Mouse (Mus musculus) intestine, embryonic 15.5 days (tissue): ENCODE measurements around the gene Evi2b. TPM values are rescaled to one million over a fixed set of nuclear protein-coding genes. Genes with fewer than 3 reads are reported as not detected.
A peak's percentile ranks its signal among the peaks of the same experiment; 100 is the strongest.

Experiments used
- ATAC-seq: fragments of 200-750 bp; cut with Nextera tagmentation; 2 replicates; pipeline ENCODE4 v1.8.0; 2017; ENCODE audit warnings: moderate TSS enrichment, moderate library complexity
- H3K27ac ChIP-seq: fragments of 300-500 bp; sonication (generic); 2 replicates; pipeline ENCODE4 v1.5.1; 2015; ENCODE audit warnings: mild to moderate bottlenecking, inconsistent platforms
- H3K27me3 ChIP-seq: fragments of 300-500 bp; sonication (generic); replicated peaks from 2 replicates; pipeline ENCODE4 v1.6.1; 2015; ENCODE audit warnings: inconsistent platforms
- H3K36me3 ChIP-seq: fragments of 300-500 bp; sonication (generic); 2 replicates; pipeline ENCODE4 v1.6.1; 2015; ENCODE audit warnings: inconsistent platforms
- H3K4me1 ChIP-seq: fragments of 300-500 bp; sonication (generic); replicated peaks from 2 replicates; pipeline ENCODE4 v1.6.1; 2015; ENCODE audit warnings: inconsistent platforms
- H3K4me2 ChIP-seq: fragments of 300-500 bp; sonication (generic); replicated peaks from 2 replicates; pipeline ENCODE4 v1.6.1; 2015; ENCODE audit warnings: mild to moderate bottlenecking, inconsistent platforms
- H3K4me3 ChIP-seq: fragments of 300-500 bp; sonication (generic); replicated peaks from 2 replicates; pipeline ENCODE4 v1.5.1; 2015; ENCODE audit warnings: inconsistent platforms
- H3K9ac ChIP-seq: fragments of 300-500 bp; sonication (generic); 2 replicates; pipeline ENCODE4 v1.6.1; 2015; ENCODE audit warnings: inconsistent platforms
- H3K9me3 ChIP-seq: fragments of 300-500 bp; sonication (generic); 2 replicates; pipeline ENCODE4 v1.6.1; 2016; ENCODE audit warnings: inconsistent platforms
- WGBS: fragments of 180-500 bp; shearing (Covaris S2); methylation state at CpG from one replicate; pipeline ENCODE4 v1.1.7; 2015; 5-methylcytosine and 5-hydroxymethylcytosine counted together
- polyA plus RNA-seq: library from polyadenylated mRNA; unstranded; fragments of >200 nt; fragmentation: Nextera tagmentation; extraction: Ambion mirVana; gene quantifications from 2 replicates; pipeline ENCODE4 v1.2.1, GENCODE M21; 2015

Gene Evi2b
- 0.42 and 1.2 TPM in 2 replicates for polyA plus RNA-seq

DNA sequence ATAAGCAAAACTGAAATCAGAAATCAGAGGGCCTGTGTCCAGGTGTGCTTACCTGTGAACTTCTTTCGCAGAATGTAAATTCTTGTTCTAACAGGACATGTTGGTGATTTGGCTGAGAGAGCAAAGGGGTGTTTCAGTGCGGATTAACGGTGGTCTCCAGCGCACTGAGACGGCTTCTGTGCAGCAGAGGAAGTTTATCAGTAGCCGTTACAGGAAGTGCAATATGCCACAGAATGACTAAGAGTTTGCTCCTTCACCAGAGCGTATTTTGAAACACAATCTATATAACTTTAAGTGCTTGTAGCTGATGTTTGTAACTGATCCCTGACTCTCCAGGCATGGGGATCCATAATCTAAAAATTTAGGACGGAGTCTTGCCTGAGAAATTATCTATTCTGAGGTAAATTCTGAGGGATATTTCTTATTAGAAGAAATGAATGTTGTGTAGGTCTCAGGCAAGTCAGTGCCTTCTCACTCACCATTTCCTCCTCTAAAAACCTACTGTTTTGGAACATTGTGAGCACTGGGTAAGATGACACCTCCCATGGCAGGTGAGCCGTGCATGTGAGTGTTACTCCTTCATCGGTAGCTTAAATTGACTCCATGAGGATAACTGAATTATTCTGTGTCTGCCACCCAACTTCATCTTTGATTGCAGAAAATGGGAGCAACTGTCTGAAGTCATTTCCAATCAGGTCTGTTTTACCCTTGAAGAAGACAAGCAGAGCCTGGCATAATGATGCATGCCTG, at the start of gene Evi2b:
Gene Evi2b, minus strand, starts transcription at position 203 of the 750 bp plus-strand sequence.
- H3K27ac ChIP-seq, result no peak within 1 kb of the TSS
- no peak within 1 kb of the TSS for H3K9ac ChIP-seq
- WGBS, result 66% methylated on average over 10 of the region's 10 CpGs
- no peak within 1 kb of the TSS for H3K4me2 ChIP-seq
- no peaks in the 10 kb centered on the region for H3K36me3 ChIP-seq
- H3K4me1 ChIP-seq, result no peaks in the 10 kb centered on the region
- no peaks in the 10 kb centered on the region for H3K9me3 ChIP-seq
- H3K27me3 ChIP-seq, result no peaks in the 10 kb centered on the region
- H3K4me3 ChIP-seq, result no peak within 1 kb of the TSS
- no peak for ATAC-seq

DNA sequence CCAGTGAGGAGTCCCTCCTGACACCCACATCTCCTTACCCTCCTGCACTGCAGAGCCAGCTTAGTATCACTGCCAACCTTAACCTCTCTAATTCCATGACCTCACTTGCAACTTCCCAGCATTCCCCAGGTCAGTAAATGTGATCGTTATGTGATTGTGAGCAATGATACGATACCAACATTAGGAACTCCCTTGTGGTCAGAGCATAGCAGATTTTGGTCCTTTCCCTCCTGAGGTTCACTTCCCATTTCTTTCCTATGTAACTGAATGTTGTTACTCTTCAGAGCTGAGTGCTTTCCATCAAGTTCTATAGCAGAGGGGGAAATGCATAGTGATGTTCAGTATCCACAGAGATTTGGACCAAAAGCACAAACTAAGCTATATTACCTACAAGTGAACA, 46.8 kb upstream of the Evi2b start:
- Histone ChIP-seq H3K4me1 (no peaks in the 10 kb centered on the region), H3K4me3 (no peak overlapping the region), H3K4me2 (no peak overlapping the region), H3K27me3 (no peaks in the 10 kb centered on the region), H3K9me3 (no peaks in the 10 kb centered on the region), H3K9ac (no peak overlapping the region), H3K27ac (no peak overlapping the region), H3K36me3 (0 out of 2 replicates have a peak, but pooled peaks cover 8% of the 10 kb centered on the region)
- ATAC-seq, result no peak
- 94% methylated on average over 2 of the region's 2 CpGs for WGBS

DNA sequence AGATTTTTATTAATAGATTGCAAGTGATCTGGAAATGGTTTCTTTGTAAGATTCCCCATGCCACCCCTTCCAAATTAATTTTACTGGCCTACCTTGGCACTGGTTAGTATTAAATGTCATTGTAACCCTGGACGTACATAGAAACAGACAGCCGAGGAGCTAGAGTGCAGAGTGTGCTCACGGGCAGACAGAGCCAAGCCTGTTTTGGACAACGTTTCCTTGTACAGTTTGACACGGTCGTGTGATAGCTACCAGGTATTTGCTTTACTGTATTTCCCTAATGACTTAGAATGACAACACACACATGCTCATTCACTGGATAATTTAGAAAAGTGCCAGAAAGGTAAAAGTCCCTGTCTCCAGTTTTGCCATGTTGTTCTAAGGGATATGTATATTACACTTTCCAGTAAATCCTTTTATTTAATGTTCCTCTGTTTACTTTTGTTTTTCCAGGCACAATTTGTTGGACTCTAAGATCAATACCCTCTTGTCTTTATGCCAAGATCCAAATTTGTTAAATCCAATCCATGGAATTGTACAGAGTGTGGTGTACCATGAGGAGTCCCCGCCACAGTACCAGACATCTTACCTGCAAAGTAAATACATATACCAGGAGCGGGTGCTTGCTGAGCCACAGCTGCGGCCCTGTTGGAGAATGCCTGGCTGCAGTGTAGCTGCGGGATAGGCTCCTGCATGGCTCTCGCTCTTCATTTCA, 44.8 kb upstream of the Evi2b start:
- no peak overlapping the region for H3K4me3 ChIP-seq
- no peaks in the 10 kb centered on the region for H3K9me3 ChIP-seq
- no peak overlapping the region for H3K9ac ChIP-seq
- no peak for ATAC-seq
- no peak overlapping the region for H3K27ac ChIP-seq
- 0 out of 2 replicates have a peak, but pooled peaks cover 8% of the 10 kb centered on the region for H3K36me3 ChIP-seq
- no peaks in the 10 kb centered on the region for H3K27me3 ChIP-seq
- H3K4me2 ChIP-seq, result no peak overlapping the region
- WGBS, result 72% methylated on average over 11 of the region's 11 CpGs
- H3K4me1 ChIP-seq, result no peaks in the 10 kb centered on the region

DNA sequence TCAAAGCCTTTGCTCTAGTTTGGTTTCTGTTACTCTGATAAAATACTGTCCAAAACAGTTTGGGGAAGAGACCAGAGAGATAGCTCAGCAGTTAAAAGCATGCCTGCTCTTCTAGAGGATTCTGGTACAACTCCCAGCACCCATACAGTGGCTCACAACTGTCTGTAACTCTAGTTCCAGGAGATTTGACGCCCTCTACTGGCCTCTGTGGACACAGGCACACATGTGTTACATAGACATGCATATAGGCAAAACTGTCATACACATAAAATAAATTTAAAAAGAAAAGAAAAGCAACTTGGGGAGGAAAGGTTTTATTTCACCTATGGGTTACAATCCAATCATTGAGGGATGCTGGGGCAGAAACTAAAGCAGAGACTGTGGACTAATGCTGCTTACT, 43.4 kb upstream of the Evi2b start:
- Histone ChIP-seq H3K27me3 (no peaks in the 10 kb centered on the region), H3K4me2 (no peak overlapping the region), H3K27ac (no peak overlapping the region), H3K4me3 (no peak overlapping the region), H3K4me1 (no peaks in the 10 kb centered on the region), H3K9ac (no peak overlapping the region), H3K9me3 (no peaks in the 10 kb centered on the region), H3K36me3 (0 out of 2 replicates have a peak, but pooled peaks cover 11% of the 10 kb centered on the region)
- WGBS, result 51% methylated on average over 1 of the region's 1 CpGs
- no peak for ATAC-seq

DNA sequence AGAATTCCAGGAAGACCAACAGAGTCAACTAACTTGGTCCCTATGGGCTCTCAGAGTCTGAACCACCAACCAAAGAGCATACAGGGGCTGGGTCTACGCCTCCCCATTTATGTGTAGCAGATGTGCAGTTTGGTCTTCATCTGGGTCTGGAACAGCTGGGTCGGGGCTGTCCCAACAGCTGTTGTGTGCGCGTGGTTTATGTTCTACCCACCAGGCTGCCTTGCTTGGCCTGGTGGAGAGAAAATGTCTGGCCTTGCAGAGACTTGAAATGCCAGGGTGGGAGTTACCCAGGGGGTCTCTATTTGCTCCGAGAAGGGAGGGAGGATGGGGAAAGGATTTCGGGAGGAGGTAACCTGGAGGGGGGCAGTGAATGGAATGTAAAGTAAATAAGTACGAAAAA, 39.9 kb upstream of the Evi2b start:
- no peak overlapping the region for H3K27ac ChIP-seq
- no peaks in the 10 kb centered on the region for H3K9me3 ChIP-seq
- peaks cover 16% of the 10 kb centered on the region; the same call in 1 of the 2 replicates for H3K36me3 ChIP-seq
- H3K4me1 ChIP-seq, result no peaks in the 10 kb centered on the region
- H3K9ac ChIP-seq, result no peak overlapping the region
- no peak overlapping the region for H3K4me2 ChIP-seq
- H3K27me3 ChIP-seq, result no peaks in the 10 kb centered on the region
- ATAC-seq, result no peak
- no peak overlapping the region for H3K4me3 ChIP-seq
- 90% methylated on average over 7 of the region's 7 CpGs for WGBS

DNA sequence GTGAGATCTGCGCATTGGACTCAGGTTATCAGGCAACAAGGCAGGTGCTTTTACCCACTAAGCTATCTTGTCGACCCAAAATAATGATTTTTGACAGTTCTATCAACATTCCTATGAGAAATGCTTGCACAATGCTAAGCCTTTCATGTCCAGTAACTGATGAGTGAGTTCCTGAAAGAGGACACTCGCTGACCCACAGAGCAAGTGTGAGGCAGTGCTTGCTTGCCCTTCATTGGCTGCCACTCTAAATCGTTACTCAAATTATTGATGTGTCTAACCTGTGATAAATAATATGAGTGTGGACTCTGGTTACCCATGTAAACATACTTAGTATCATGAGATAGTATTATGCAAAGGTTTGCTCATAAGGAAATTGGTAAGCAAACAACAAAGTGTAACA, 37.0 kb upstream of the Evi2b start:
- Histone ChIP-seq H3K9me3 (no peaks in the 10 kb centered on the region), H3K4me3 (no peak overlapping the region), H3K4me2 (no peak overlapping the region), H3K27me3 (no peaks in the 10 kb centered on the region), H3K36me3 (peaks cover 15% of the 10 kb centered on the region; the same call in 1 of the 2 replicates), H3K27ac (no peak overlapping the region), H3K4me1 (no peaks in the 10 kb centered on the region), H3K9ac (no peak overlapping the region)
- ATAC-seq, result no peak
- WGBS, result 87% methylated on average over 4 of the region's 4 CpGs

DNA sequence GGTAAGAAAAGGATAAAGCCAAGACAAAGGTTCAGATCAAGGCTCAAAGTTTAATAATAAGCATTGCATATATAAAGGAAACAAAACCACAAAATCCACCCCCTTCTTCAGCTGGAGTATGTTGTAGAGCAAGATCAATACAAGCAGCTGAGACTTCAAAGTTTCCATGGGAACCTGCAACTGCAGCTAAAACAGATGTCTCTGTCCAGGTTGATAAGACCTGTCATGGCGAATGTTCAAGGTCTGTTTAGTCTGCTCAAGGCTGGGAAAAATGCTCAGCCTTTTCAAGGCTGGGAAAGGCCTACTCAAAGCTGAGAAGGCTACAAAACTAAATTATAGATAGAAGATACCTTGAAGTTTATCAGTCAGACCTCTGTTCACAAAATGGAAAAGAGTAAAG, 29.1 kb upstream of the Evi2b start:
- WGBS, result 71% methylated on average over 1 of the region's 1 CpGs
- no peak overlapping the region for H3K27ac ChIP-seq
- H3K4me1 ChIP-seq, result no peaks in the 10 kb centered on the region
- H3K4me3 ChIP-seq, result no peak overlapping the region
- H3K9me3 ChIP-seq, result no peaks in the 10 kb centered on the region
- H3K36me3 ChIP-seq, result peaks cover 15% of the 10 kb centered on the region
- no peak overlapping the region for H3K9ac ChIP-seq
- no peaks in the 10 kb centered on the region for H3K27me3 ChIP-seq
- ATAC-seq, result no peak
- no peak overlapping the region for H3K4me2 ChIP-seq

DNA sequence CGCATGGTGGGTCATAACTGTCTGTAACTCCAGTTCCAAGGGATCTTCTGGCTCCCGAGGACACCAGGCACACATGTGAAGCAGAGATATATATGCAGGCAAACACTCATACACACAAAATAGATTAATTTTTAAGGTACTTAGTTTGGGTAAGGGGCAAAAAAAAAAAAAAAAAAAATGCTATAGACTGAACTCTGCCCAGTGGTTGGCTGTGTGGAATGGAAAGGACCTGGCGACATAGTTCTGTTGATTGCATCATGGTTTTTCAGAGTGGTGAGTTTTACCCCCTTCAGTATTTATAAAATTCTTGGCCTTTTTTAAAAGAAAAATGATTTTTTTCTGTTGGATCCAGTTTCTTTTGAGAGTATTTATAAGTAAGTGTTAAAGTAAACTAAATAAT, 12.7 kb upstream of the Evi2b start:
- Histone ChIP-seq H3K4me3 (no peak overlapping the region), H3K9ac (no peak overlapping the region), H3K27ac (no peak overlapping the region), H3K36me3 (peaks cover 3% of the 10 kb centered on the region; the same call in 1 of the 2 replicates), H3K4me1 (0 out of 2 replicates have a peak, but pooled peaks cover 4% of the 10 kb centered on the region), H3K27me3 (no peaks in the 10 kb centered on the region), H3K4me2 (no peak overlapping the region), H3K9me3 (no peaks in the 10 kb centered on the region)
- WGBS, result 94% methylated on average over 3 of the region's 3 CpGs
- ATAC-seq, result no peak

DNA sequence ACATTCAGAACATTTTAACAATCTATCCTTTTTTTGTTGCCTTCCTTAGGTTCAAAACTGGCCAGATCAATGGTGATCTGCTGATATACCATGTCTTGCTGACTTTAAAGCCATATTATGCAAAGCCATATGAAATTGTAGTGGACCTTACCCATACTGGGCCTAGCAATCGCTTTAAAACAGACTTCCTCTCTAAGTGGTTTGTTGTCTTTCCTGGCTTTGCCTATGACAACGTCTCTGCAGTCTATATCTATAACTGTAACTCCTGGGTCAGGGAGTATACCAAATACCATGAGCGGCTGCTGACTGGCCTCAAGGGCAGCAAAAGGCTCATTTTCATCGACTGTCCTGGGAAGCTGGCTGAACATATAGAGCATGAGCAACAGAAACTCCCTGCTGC, 12.0 kb upstream of the Evi2b start:
- Histone ChIP-seq H3K27ac (no peak overlapping the region), H3K36me3 (peaks cover 3% of the 10 kb centered on the region; the same call in 1 of the 2 replicates), H3K9me3 (no peaks in the 10 kb centered on the region), H3K4me3 (no peak overlapping the region), H3K4me2 (no peak overlapping the region), H3K9ac (no peak overlapping the region), H3K27me3 (no peaks in the 10 kb centered on the region), H3K4me1 (0 out of 2 replicates have a peak, but pooled peaks cover 4% of the 10 kb centered on the region)
- no peak for ATAC-seq
- 85% methylated on average over 4 of the region's 4 CpGs for WGBS

DNA sequence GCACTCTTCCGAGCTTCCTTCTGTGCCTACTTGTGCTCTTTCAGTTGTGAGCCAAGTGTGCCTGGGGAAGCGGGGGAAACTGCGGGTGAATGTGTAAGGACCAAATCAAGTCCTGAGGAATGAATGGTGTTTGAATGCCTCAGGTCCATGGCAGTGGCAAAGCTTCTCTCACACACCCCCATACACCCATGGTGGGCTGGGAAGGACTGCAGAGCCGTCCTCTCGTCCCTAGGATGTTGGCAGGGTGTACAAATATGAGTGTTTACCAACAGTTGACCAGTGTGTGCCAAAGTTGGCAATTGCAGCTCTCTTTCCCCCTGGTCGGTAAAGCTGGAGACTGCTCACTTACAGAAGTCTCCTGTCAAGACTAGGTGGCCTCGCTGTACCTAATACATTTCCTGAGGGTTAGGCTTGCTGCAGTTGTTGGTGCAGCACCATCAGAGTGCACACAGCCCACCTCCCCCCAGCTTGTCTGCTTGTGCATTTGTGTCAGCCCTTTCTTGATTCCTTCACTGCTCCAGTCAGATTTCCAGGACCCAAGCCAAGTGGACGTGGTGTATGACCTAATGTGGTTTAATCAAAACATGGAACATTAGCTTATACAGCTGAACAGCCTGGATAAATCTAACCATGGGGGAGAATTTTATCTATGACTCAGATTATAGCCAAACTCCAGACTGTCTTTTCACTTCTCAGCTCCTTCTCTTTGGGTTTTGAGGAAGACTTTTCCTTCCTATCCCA, 10.6 kb upstream of the Evi2b start:
- ATAC-seq, result peak; percentile 59
- Histone ChIP-seq H3K9ac (no peak overlapping the region), H3K4me1 (0 out of 2 replicates have a peak, but pooled peaks cover 4% of the 10 kb centered on the region), H3K27ac (peak overlapping the region; percentile 66), H3K4me3 (no peak overlapping the region), H3K27me3 (no peaks in the 10 kb centered on the region), H3K36me3 (peaks cover 3% of the 10 kb centered on the region; the same call in 1 of the 2 replicates), H3K9me3 (no peaks in the 10 kb centered on the region), H3K4me2 (no peak overlapping the region)
- 68% methylated on average over 8 of the region's 8 CpGs for WGBS

DNA sequence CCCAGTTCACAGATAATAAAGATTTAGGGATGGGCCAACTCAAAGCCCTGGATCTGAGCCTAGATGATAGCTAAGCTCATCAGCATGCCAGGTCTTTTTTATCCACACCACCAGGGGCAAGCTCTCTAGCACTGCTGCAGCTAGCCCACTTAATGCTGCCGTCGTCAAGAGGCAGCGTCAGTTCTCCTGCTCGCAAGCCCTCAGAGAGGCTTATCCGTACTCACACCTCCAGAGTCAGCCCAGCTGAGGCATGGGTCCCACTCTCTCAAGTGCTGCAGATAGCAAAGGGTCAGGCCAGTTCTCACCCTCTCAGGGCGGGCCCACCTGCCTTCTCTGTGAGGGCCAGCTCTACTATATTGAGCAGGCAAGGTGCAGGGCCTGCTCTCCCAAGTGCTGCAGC, 9.7 kb upstream of the Evi2b start:
- 0 out of 2 replicates have a peak, but pooled peaks cover 4% of the 10 kb centered on the region for H3K4me1 ChIP-seq
- no peak overlapping the region for H3K9ac ChIP-seq
- H3K9me3 ChIP-seq, result no peaks in the 10 kb centered on the region
- no peak overlapping the region for H3K4me2 ChIP-seq
- H3K27me3 ChIP-seq, result no peaks in the 10 kb centered on the region
- H3K4me3 ChIP-seq, result no peak overlapping the region
- peaks cover 3% of the 10 kb centered on the region; the same call in 1 of the 2 replicates for H3K36me3 ChIP-seq
- ATAC-seq, result no peak
- H3K27ac ChIP-seq, result no peak overlapping the region
- WGBS, result 88% methylated on average over 6 of the region's 6 CpGs

DNA sequence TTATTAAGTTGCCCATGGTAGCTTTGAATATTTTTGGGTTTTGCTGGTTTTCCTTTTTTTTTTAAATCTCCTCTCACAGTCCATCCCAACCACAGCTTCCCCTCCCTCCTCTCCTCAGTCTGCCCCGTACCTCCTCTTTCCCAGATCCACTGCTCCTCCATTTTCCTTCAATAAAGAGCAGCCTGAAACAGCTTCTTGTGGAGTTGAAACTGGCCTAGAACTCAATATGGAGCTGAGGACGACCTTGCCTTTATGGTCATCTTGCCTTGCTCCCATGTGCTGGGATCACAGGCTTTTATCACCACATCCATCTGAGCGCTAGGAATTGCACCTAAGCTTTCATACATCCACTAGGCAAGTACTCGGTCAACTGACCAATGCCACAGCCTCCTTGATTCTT, 7.9 kb upstream of the Evi2b start:
- Histone ChIP-seq H3K27ac (no peak overlapping the region), H3K36me3 (no peaks in the 10 kb centered on the region), H3K4me1 (0 out of 2 replicates have a peak, but pooled peaks cover 4% of the 10 kb centered on the region), H3K9me3 (no peaks in the 10 kb centered on the region), H3K9ac (no peak overlapping the region), H3K27me3 (no peaks in the 10 kb centered on the region), H3K4me3 (no peak overlapping the region), H3K4me2 (no peak overlapping the region)
- no peak for ATAC-seq
- 89% methylated on average over 4 of the region's 4 CpGs for WGBS
